8 mouse cellular contexts compared by ENCODE assay signal in genomic region chr3:100487046-100487445, GRCm38 (mm10). TPM values are rescaled to one million over a fixed set of nuclear protein-coding genes. Genes with fewer than 3 reads are reported as not detected.
DNase-seq lines count a peak whose midpoint lies in the region; ATAC-seq and TF ChIP-seq lines count a peak whose summit lies in the region.

No protein-coding gene starts in this region.

- H3K9ac ChIP-seq in hindbrain, embryonic 14.5 days: no peak overlapping the region
- H3K9ac ChIP-seq in hindbrain, embryonic 12.5 days: no peak overlapping the region
- no peak overlapping the region for H3K9ac ChIP-seq in midbrain, embryonic 14.5 days (replicated peaks; ENCODE audit: low read length)
- no peak overlapping the region for H3K9ac ChIP-seq in midbrain, postnatal 0 days (replicated peaks; ENCODE audit: low read length, poor library complexity, severe bottlenecking)
- peak overlapping the region; percentile 83; the same call in 1 of the 2 replicates for H3K9ac ChIP-seq in liver, embryonic 11.5 days (ENCODE audit: low read depth, low read length)
- no peak overlapping the region for H3K9ac ChIP-seq in stomach, embryonic 16.5 days (ENCODE audit: low read length)

- no peak for DNase-seq in hindbrain, embryonic 14.5 days (ENCODE audit: low spot score)
- DNase-seq in midbrain, embryonic 14.5 days: no peak
- DNase-seq in midbrain, postnatal 0 days (ENCODE audit: low spot score): no peak
- DNase-seq in liver, embryonic 11.5 days (ENCODE audit: low spot score): no peak
- DNase-seq in urinary bladder, postnatal 36 days (ENCODE audit: low spot score in 2 of 2): no peak

- H3K4me2 ChIP-seq in hindbrain, embryonic 14.5 days (replicated peaks): peak overlapping the region; percentile 92; the same call in 1 of the 2 replicates
- no peak overlapping the region for H3K4me2 ChIP-seq in hindbrain, embryonic 12.5 days (replicated peaks)
- 0 out of 2 replicates have a peak overlapping the region, but pooled peaks have one; percentile 98 for H3K4me2 ChIP-seq in midbrain, embryonic 14.5 days (ENCODE audit: low read length)
- no peak overlapping the region for H3K4me2 ChIP-seq in midbrain, postnatal 0 days (ENCODE audit: low read depth, low read length, poor library complexity, severe bottlenecking)
- peak overlapping the region; percentile 97 for H3K4me2 ChIP-seq in liver, embryonic 11.5 days
- H3K4me2 ChIP-seq in stomach, embryonic 16.5 days (ENCODE audit: low read depth, low read length): no peak overlapping the region

- ATAC-seq in hindbrain, embryonic 14.5 days (ENCODE audit: low FRiP score): no peak
- no peak for ATAC-seq in hindbrain, embryonic 12.5 days (ENCODE audit: low FRiP score)
- no peak for ATAC-seq in midbrain, embryonic 14.5 days (ENCODE audit: low FRiP score, low TSS enrichment)
- ATAC-seq in midbrain, postnatal 0 days (ENCODE audit: low FRiP score): no peak
- no peak for ATAC-seq in liver, embryonic 11.5 days (replicated peaks; ENCODE audit: low FRiP score)
- no peak for ATAC-seq in stomach, embryonic 16.5 days (ENCODE audit: insufficient read depth, low FRiP score)
- no peak for ATAC-seq in inflammation-experienced regulatory T-cells, adult 6 months

- H3K4me3 ChIP-seq in hindbrain, embryonic 14.5 days (replicated peaks; ENCODE audit: low read length): no peak overlapping the region
- H3K4me3 ChIP-seq in hindbrain, embryonic 12.5 days: no peak overlapping the region
- H3K4me3 ChIP-seq in midbrain, embryonic 14.5 days (replicated peaks; ENCODE audit: low read depth, low read length): no peak overlapping the region
- H3K4me3 ChIP-seq in midbrain, postnatal 0 days (ENCODE audit: low read depth, low read length): no peak overlapping the region
- peak overlapping the region; percentile 88 for H3K4me3 ChIP-seq in liver, embryonic 11.5 days (ENCODE audit: low read depth, low read length)
- H3K4me3 ChIP-seq in stomach, embryonic 16.5 days (replicated peaks; ENCODE audit: low read length): peak overlapping the region; percentile 79; the same call in 1 of the 2 replicates

- peaks cover 42% of the 10 kb centered on the region for H3K27me3 ChIP-seq in hindbrain, embryonic 14.5 days (ENCODE audit: control insufficient read depth, insufficient read depth, low read length)
- H3K27me3 ChIP-seq in hindbrain, embryonic 12.5 days: peaks cover 52% of the 10 kb centered on the region
- peaks cover 38% of the 10 kb centered on the region for H3K27me3 ChIP-seq in midbrain, embryonic 14.5 days (ENCODE audit: control insufficient read depth, insufficient read depth, low read length)
- H3K27me3 ChIP-seq in midbrain, postnatal 0 days (ENCODE audit: insufficient read depth, low read length): peaks cover 34% of the 10 kb centered on the region
- peaks cover 14% of the 10 kb centered on the region for H3K27me3 ChIP-seq in liver, embryonic 11.5 days (replicated peaks; ENCODE audit: control insufficient read depth, insufficient read depth, low read length)
- H3K27me3 ChIP-seq in stomach, embryonic 16.5 days (ENCODE audit: control insufficient read depth, insufficient read depth, low read length): 0 out of 2 replicates have a peak, but pooled peaks cover 3% of the 10 kb centered on the region

- H3K36me3 ChIP-seq in hindbrain, embryonic 14.5 days (replicated peaks; ENCODE audit: control insufficient read depth, insufficient read depth): no peaks in the 10 kb centered on the region
- no peaks in the 10 kb centered on the region for H3K36me3 ChIP-seq in hindbrain, embryonic 12.5 days
- no peaks in the 10 kb centered on the region for H3K36me3 ChIP-seq in midbrain, embryonic 14.5 days (ENCODE audit: control insufficient read depth, insufficient read depth, low read length)
- no peaks in the 10 kb centered on the region for H3K36me3 ChIP-seq in midbrain, postnatal 0 days (ENCODE audit: insufficient read depth, low read length)
- no peaks in the 10 kb centered on the region for H3K36me3 ChIP-seq in liver, embryonic 11.5 days (ENCODE audit: control insufficient read depth, insufficient read depth, low read length)
- no peaks in the 10 kb centered on the region for H3K36me3 ChIP-seq in stomach, embryonic 16.5 days (ENCODE audit: control insufficient read depth, insufficient read depth, low read length)

- no peak for TF ChIP-seq CTCF in midbrain, postnatal 0 days (IDR thresholded peaks at IDR 0.05)

- 72% methylated on average over 2 of the region's 2 CpGs for WGBS in hindbrain, embryonic 14.5 days
- 80% methylated on average over 2 of the region's 2 CpGs for WGBS in hindbrain, embryonic 12.5 days
- 81% methylated on average over 2 of the region's 2 CpGs for WGBS in midbrain, embryonic 14.5 days
- WGBS in midbrain, postnatal 0 days: 86% methylated on average over 2 of the region's 2 CpGs
- WGBS in liver, embryonic 11.5 days: 71% methylated on average over 2 of the region's 2 CpGs
- WGBS in stomach, embryonic 16.5 days: 63% methylated on average over 2 of the region's 2 CpGs

- no peaks in the 10 kb centered on the region for H3K9me3 ChIP-seq in hindbrain, embryonic 14.5 days (ENCODE audit: control insufficient read depth, low read length)
- H3K9me3 ChIP-seq in hindbrain, embryonic 12.5 days (replicated peaks): no peaks in the 10 kb centered on the region
- H3K9me3 ChIP-seq in midbrain, embryonic 14.5 days (ENCODE audit: control insufficient read depth, low read length): no peaks in the 10 kb centered on the region
- no peaks in the 10 kb centered on the region for H3K9me3 ChIP-seq in midbrain, postnatal 0 days (ENCODE audit: low read length)
- no peaks in the 10 kb centered on the region for H3K9me3 ChIP-seq in liver, embryonic 11.5 days (ENCODE audit: control insufficient read depth, low read length)
- no peaks in the 10 kb centered on the region for H3K9me3 ChIP-seq in stomach, embryonic 16.5 days (replicated peaks; ENCODE audit: control insufficient read depth, low read length)

- peaks cover 6% of the 10 kb centered on the region; the same call in 1 of the 2 replicates for H3K4me1 ChIP-seq in hindbrain, embryonic 14.5 days (replicated peaks; ENCODE audit: control insufficient read depth, insufficient read depth, low read length)
- peaks cover 18% of the 10 kb centered on the region for H3K4me1 ChIP-seq in hindbrain, embryonic 12.5 days
- H3K4me1 ChIP-seq in midbrain, embryonic 14.5 days (ENCODE audit: control insufficient read depth, insufficient read depth, low read length): peaks cover 10% of the 10 kb centered on the region; the same call in 1 of the 2 replicates
- H3K4me1 ChIP-seq in midbrain, postnatal 0 days (ENCODE audit: insufficient read depth, low read length): no peaks in the 10 kb centered on the region
- H3K4me1 ChIP-seq in liver, embryonic 11.5 days (replicated peaks; ENCODE audit: control insufficient read depth, insufficient read depth, low read length): peaks cover 35% of the 10 kb centered on the region
- peaks cover 14% of the 10 kb centered on the region for H3K4me1 ChIP-seq in stomach, embryonic 16.5 days (ENCODE audit: control insufficient read depth, insufficient read depth, low read length)

- H3K27ac ChIP-seq in hindbrain, embryonic 14.5 days: no peak overlapping the region
- H3K27ac ChIP-seq in hindbrain, embryonic 12.5 days: no peak overlapping the region
- no peak overlapping the region for H3K27ac ChIP-seq in midbrain, embryonic 14.5 days (replicated peaks; ENCODE audit: low read depth, low read length)
- no peak overlapping the region for H3K27ac ChIP-seq in midbrain, postnatal 0 days (ENCODE audit: low read depth, low read length)
- no peak overlapping the region for H3K27ac ChIP-seq in liver, embryonic 11.5 days (ENCODE audit: low read depth, low read length)
- H3K27ac ChIP-seq in stomach, embryonic 16.5 days (ENCODE audit: low read length): no peak overlapping the region

RNA-seq across cellular contexts. Expression of gene Tent5c, which starts 2.1 kb away (rescaled TPM):
- 3.2 and 5.7 TPM in 2 replicates for polyA plus RNA-seq in hindbrain, embryonic 14.5 days (2014; fragmentation: Nextera tagmentation; extraction: Ambion mirVana)
- 7.2 and 8.6 TPM in 2 replicates for polyA plus RNA-seq in hindbrain, embryonic 12.5 days (2016; fragmentation: Nextera tagmentation; extraction: Ambion mirVana)
- polyA plus RNA-seq in midbrain, embryonic 14.5 days (2014; fragmentation: Nextera tagmentation; extraction: Ambion mirVana): 0.98 and 3.2 TPM in 2 replicates
- 1.9 and 2.1 TPM in 2 replicates for total RNA-seq in midbrain, postnatal 0 days (2014; rRNA removed)
- polyA plus RNA-seq in midbrain, postnatal 0 days (2015; fragmentation: Nextera tagmentation; extraction: Ambion mirVana): 0.56 and 0.69 TPM in 2 replicates
- polyA plus RNA-seq in liver, embryonic 11.5 days (2014; fragmentation: Nextera tagmentation; extraction: Ambion mirVana): 10.5 and 11.3 TPM in 2 replicates
- 20.2 and 21.5 TPM in 2 replicates for polyA plus RNA-seq in stomach, embryonic 16.5 days (2015; fragmentation: Nextera tagmentation; extraction: Ambion mirVana)
- polyA plus RNA-seq in inflammation-experienced regulatory T-cells, adult 6 months (2017; shearing (Covaris generic)): 10 to 100 TPM; 17.9 to 43.9 (median 38.3) TPM

Comparison
In these comparisons a context has a peak if more than half of its experiments do, and no peak if none do; other contexts are left out.
1. H3K4me2 ChIP-seq: peak in hindbrain, embryonic 14.5 days (single experiment), midbrain, embryonic 14.5 days (single experiment) and liver, embryonic 11.5 days (single experiment); none in hindbrain, embryonic 12.5 days (single experiment), midbrain, postnatal 0 days (single experiment) and stomach, embryonic 16.5 days (single experiment).
2. H3K4me3 ChIP-seq: peak in liver, embryonic 11.5 days (single experiment) and stomach, embryonic 16.5 days (single experiment); none in hindbrain, embryonic 14.5 days (single experiment), hindbrain, embryonic 12.5 days (single experiment), midbrain, embryonic 14.5 days (single experiment) and midbrain, postnatal 0 days (single experiment).